Comparison of ENCODE assay signal across 11 mouse cellular contexts in genomic region chr13:78175821-78176380, GRCm38 (mm10). TPM values are rescaled to one million over a fixed set of nuclear protein-coding genes. Genes with fewer than 3 reads are reported as not detected.
DNase-seq lines count a peak whose midpoint lies in the region; ATAC-seq and TF ChIP-seq lines count a peak whose summit lies in the region.
"Had no signal": no experiment of that assay in that cellular context is flagged by ENCODE, and none has a peak within 500 bp of the region (broad histone marks: within the 10 kb centered on the region; RNA-seq: fewer than 3 reads in every experiment).

No protein-coding gene starts in this region.

- TF ChIP-seq CTCF in heart, postnatal 0 days (IDR thresholded peaks at IDR 0.05; ENCODE audit: low read depth): peak; percentile 35
- TF ChIP-seq CTCF in stomach, postnatal 0 days (IDR thresholded peaks at IDR 0.05; ENCODE audit: low read depth): peak; percentile 69

- no peaks in the 10 kb centered on the region for H3K4me1 ChIP-seq in heart, postnatal 0 days (ENCODE audit: control insufficient read depth, insufficient read depth)
- H3K4me1 ChIP-seq in neural tube, embryonic 14.5 days (ENCODE audit: control insufficient read depth, insufficient read depth, low read length): 0 out of 2 replicates have a peak, but pooled peaks cover 3% of the 10 kb centered on the region
- peaks cover 18% of the 10 kb centered on the region for H3K4me1 ChIP-seq in neural tube, embryonic 15.5 days
- peaks cover 26% of the 10 kb centered on the region for H3K4me1 ChIP-seq in hindbrain, embryonic 13.5 days (replicated peaks)
- H3K4me1 ChIP-seq in stomach, postnatal 0 days (replicated peaks; ENCODE audit: control insufficient read depth, insufficient read depth): no peaks in the 10 kb centered on the region

- no peak for ATAC-seq in heart, postnatal 0 days (ENCODE audit: insufficient read depth, low read depth)
- ATAC-seq in neural tube, embryonic 14.5 days (ENCODE audit: low read depth): peak; percentile 28; the same call in 1 of the 2 replicates
- ATAC-seq in neural tube, embryonic 15.5 days (ENCODE audit: low FRiP score): no peak
- no peak for ATAC-seq in hindbrain, embryonic 13.5 days (ENCODE audit: low FRiP score)
- no peak for ATAC-seq in stomach, postnatal 0 days (ENCODE audit: low FRiP score, low TSS enrichment)
- no peak for ATAC-seq in erythroblast, adult 5-6 weeks (replicated peaks; ENCODE audit: low FRiP score, poor library complexity, severe bottlenecking)

- under 1% methylated on average over 8 of the region's 8 CpGs for WGBS in heart, postnatal 0 days
- 6% methylated on average over 8 of the region's 8 CpGs for WGBS in neural tube, embryonic 14.5 days
- 4% methylated on average over 8 of the region's 8 CpGs for WGBS in neural tube, embryonic 15.5 days
- WGBS in hindbrain, embryonic 13.5 days: 3% methylated on average over 8 of the region's 8 CpGs
- WGBS in stomach, postnatal 0 days: 13% methylated on average over 8 of the region's 8 CpGs

- no peak for DNase-seq in heart, postnatal 0 days (ENCODE audit: low spot score)
- DNase-seq in heart, adult 9 months (ENCODE audit: low spot score in 2 of 2): no peak
- DNase-seq in stomach, postnatal 0 days (ENCODE audit: low spot score): no peak
- DNase-seq in gastrocnemius, postnatal 14 days: no peak

- H3K27me3 ChIP-seq in heart, postnatal 0 days (ENCODE audit: control insufficient read depth, insufficient read depth, low read length): peaks cover 96% of the 10 kb centered on the region
- peaks cover 24% of the 10 kb centered on the region for H3K27me3 ChIP-seq in neural tube, embryonic 14.5 days (ENCODE audit: control insufficient read depth, insufficient read depth, low read length)
- peaks cover 40% of the 10 kb centered on the region for H3K27me3 ChIP-seq in neural tube, embryonic 15.5 days (replicated peaks)
- H3K27me3 ChIP-seq in hindbrain, embryonic 13.5 days: peaks cover 55% of the 10 kb centered on the region
- no peaks in the 10 kb centered on the region; the same call in none of the 2 replicates for H3K27me3 ChIP-seq in stomach, postnatal 0 days (ENCODE audit: control insufficient read depth, insufficient read depth, low read length)

- H3K27ac ChIP-seq in heart, postnatal 0 days (ENCODE audit: low read depth): no peak overlapping the region
- H3K27ac ChIP-seq in neural tube, embryonic 14.5 days (ENCODE audit: low read depth, low read length): no peak overlapping the region
- no peak overlapping the region for H3K27ac ChIP-seq in neural tube, embryonic 15.5 days (replicated peaks)
- peak overlapping the region; percentile 69 for H3K27ac ChIP-seq in hindbrain, embryonic 13.5 days
- no peak overlapping the region for H3K27ac ChIP-seq in stomach, postnatal 0 days (replicated peaks)
- H3K27ac ChIP-seq: lung, embryonic 15.5 days had no signal

- no peaks in the 10 kb centered on the region for H3K9me3 ChIP-seq in heart, postnatal 0 days (replicated peaks; ENCODE audit: control insufficient read depth, low read length)
- no peaks in the 10 kb centered on the region for H3K9me3 ChIP-seq in neural tube, embryonic 14.5 days (ENCODE audit: control insufficient read depth, low read length)
- H3K9me3 ChIP-seq in neural tube, embryonic 15.5 days (replicated peaks): no peaks in the 10 kb centered on the region
- no peaks in the 10 kb centered on the region for H3K9me3 ChIP-seq in hindbrain, embryonic 13.5 days
- no peaks in the 10 kb centered on the region for H3K9me3 ChIP-seq in stomach, postnatal 0 days (ENCODE audit: control insufficient read depth, low read length)
- H3K9me3 ChIP-seq: G1E; lung, embryonic 15.5 days had no signal

- no peak for TF ChIP-seq EP300 in heart, postnatal 0 days (IDR thresholded peaks at IDR 0.05; ENCODE audit: low read depth)
- no peak for TF ChIP-seq EP300 in stomach, postnatal 0 days (optimal IDR thresholded peaks at IDR 0.05)

- no peak overlapping the region for H3K9ac ChIP-seq in heart, postnatal 0 days (replicated peaks; ENCODE audit: low read depth, low read length)
- H3K9ac ChIP-seq in neural tube, embryonic 14.5 days (replicated peaks; ENCODE audit: low read depth, low read length): no peak overlapping the region
- no peak overlapping the region for H3K9ac ChIP-seq in neural tube, embryonic 15.5 days (replicated peaks)
- peak overlapping the region; percentile 49 for H3K9ac ChIP-seq in hindbrain, embryonic 13.5 days
- H3K9ac ChIP-seq in stomach, postnatal 0 days (ENCODE audit: low read length): no peak overlapping the region
- H3K9ac ChIP-seq: lung, embryonic 15.5 days had no signal

- no peak overlapping the region for H3K4me2 ChIP-seq in heart, postnatal 0 days (ENCODE audit: low read depth, low read length)
- H3K4me2 ChIP-seq in neural tube, embryonic 14.5 days (ENCODE audit: low read depth, low read length): no peak overlapping the region
- no peak overlapping the region for H3K4me2 ChIP-seq in neural tube, embryonic 15.5 days
- peak overlapping the region; percentile 37 for H3K4me2 ChIP-seq in hindbrain, embryonic 13.5 days
- no peak overlapping the region for H3K4me2 ChIP-seq in stomach, postnatal 0 days (replicated peaks; ENCODE audit: low read depth)
- H3K4me2 ChIP-seq: lung, embryonic 15.5 days had no signal

- no peak overlapping the region for H3K4me3 ChIP-seq in heart, postnatal 0 days (ENCODE audit: low read depth, low read length)
- no peak overlapping the region for H3K4me3 ChIP-seq in neural tube, embryonic 14.5 days (ENCODE audit: low read depth, low read length)
- no peak overlapping the region for H3K4me3 ChIP-seq in neural tube, embryonic 15.5 days (replicated peaks)
- H3K4me3 ChIP-seq in hindbrain, embryonic 13.5 days: peak overlapping the region; percentile 18
- H3K4me3 ChIP-seq in stomach, postnatal 0 days (ENCODE audit: low read depth, low read length): no peak overlapping the region
- H3K4me3 ChIP-seq: lung, embryonic 15.5 days had no signal

- intact Hi-C loops in gastrocnemius, postnatal 14 days (cut with DNase I; ENCODE audit: low total_unique reads): loop anchor here (5.0 kb wide), 1 partner anchor 184 kb away; no protein-coding TSS in a partner anchor

- no peaks in the 10 kb centered on the region for H3K36me3 ChIP-seq in heart, postnatal 0 days (replicated peaks; ENCODE audit: control insufficient read depth, insufficient read depth, low read length)
- H3K36me3 ChIP-seq in neural tube, embryonic 14.5 days (ENCODE audit: control insufficient read depth, insufficient read depth, low read length): no peaks in the 10 kb centered on the region
- H3K36me3 ChIP-seq in neural tube, embryonic 15.5 days: no peaks in the 10 kb centered on the region
- no peaks in the 10 kb centered on the region for H3K36me3 ChIP-seq in hindbrain, embryonic 13.5 days
- no peaks in the 10 kb centered on the region for H3K36me3 ChIP-seq in stomach, postnatal 0 days (ENCODE audit: control insufficient read depth, insufficient read depth, low read length)
- H3K36me3 ChIP-seq: G1E; lung, embryonic 15.5 days had no signal

RNA-seq across cellular contexts. Expression of gene Nr2f1, which starts 23.7 kb away (rescaled TPM):
- 11.4 and 11.6 TPM in 2 replicates for total RNA-seq in heart, postnatal 0 days (2014; rRNA removed; ENCODE audit: low replicate concordance)
- 2.0 and 2.3 TPM in 2 replicates for polyA plus RNA-seq in heart, postnatal 0 days (2015; fragmentation: Nextera tagmentation; extraction: Ambion mirVana)
- 48.6 and 50.3 TPM in 2 replicates for polyA plus RNA-seq in neural tube, embryonic 14.5 days (2014; fragmentation: Nextera tagmentation; extraction: Ambion mirVana)
- 30.3 and 37.8 TPM in 2 replicates for polyA plus RNA-seq in neural tube, embryonic 15.5 days (2015; fragmentation: Nextera tagmentation; extraction: Ambion mirVana)
- 68.9 and 71.3 TPM in 2 replicates for polyA plus RNA-seq in hindbrain, embryonic 13.5 days (2015; fragmentation: Nextera tagmentation; extraction: Ambion mirVana)
- 5.8 and 6.3 TPM in 2 replicates for polyA plus RNA-seq in stomach, postnatal 0 days (2015; fragmentation: Nextera tagmentation; extraction: Ambion mirVana)
- 1 to 10 TPM; 1.7 to 2.4 TPM for total RNA-seq in gastrocnemius, postnatal 14 days (2021)
- total RNA-seq in erythroblast, adult 5-6 weeks (2015; ENCODE audit: low replicate concordance): not detected in 2 replicates
- not detected in 2 replicates for total RNA-seq in erythroblast, adult 5-6 weeks (2017; ENCODE audit: low replicate concordance)
- total RNA-seq: hematopoietic stem cell, adult 5-6 weeks had no signal
